Mouse (Mus musculus) brain, embryonic 14.5 days (tissue): Measurements from ENCODE around the gene Plcb1. TPM values are rescaled to one million over a fixed set of nuclear protein-coding genes. Genes with fewer than 3 reads are reported as not detected.

Experiments
- DNase-seq: peaks from one replicate; pipeline ENCODE4 v3.0.0-alpha.2; 2011; ENCODE audit warnings: low read depth
- CTCF ChIP-seq: fragments of 200-500 bp; IDR thresholded peaks from 2 replicates; pipeline ENCODE4 v1.5.1; 2012; ENCODE audit warnings: inconsistent platforms, mild to moderate bottlenecking, moderate library complexity, borderline replicate concordance; ENCODE audit not compliant: insufficient read depth, insufficient read length; ENCODE audit errors: extremely low read depth
- POLR2A ChIP-seq: fragments of 200-500 bp; IDR thresholded peaks from 2 replicates; pipeline ENCODE4 v1.6.1; 2012; ENCODE audit warnings: mild to moderate bottlenecking, inconsistent platforms, borderline replicate concordance; ENCODE audit not compliant: poor library complexity, insufficient read depth, insufficient read length, severe bottlenecking; ENCODE audit errors: extremely low read depth
- polyA plus RNA-seq: library from polyadenylated mRNA; depleted of rRNA; stranded (reverse); fragments of >200 nt; gene quantifications from 2 replicates; pipeline ENCODE4 v1.2.3, GENCODE M21; 2012

Gene Plcb1
- polyA plus RNA-seq, 1 experiment: 15.2 TPM

DNA sequence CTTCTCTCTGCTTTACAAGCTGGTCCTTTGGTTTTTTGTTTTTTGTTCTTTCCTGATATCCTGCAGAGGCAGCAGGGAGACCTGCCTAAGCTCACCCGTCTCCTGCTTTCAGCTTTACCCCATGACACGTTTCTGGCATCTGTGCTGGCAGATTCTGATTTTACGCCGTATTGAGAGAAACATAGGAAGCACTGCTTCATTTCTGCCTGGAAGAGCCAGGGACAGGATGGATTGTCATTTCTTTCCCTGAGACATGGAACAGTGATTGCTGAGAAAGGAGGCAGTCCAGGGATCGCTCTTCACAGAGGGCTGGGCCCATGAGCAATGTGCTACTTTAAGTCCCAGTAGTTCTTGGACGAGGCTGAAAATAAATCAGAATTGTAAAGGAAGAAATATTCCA lies 243.8 kb downstream of the Plcb1 start:
- DNase-seq: peak; percentile 76
- TF ChIP-seq POLR2A: no peak
- TF ChIP-seq CTCF: no peak

GRCm38 (mm10) chr2:135035640-135036260 lies 249.9 kb downstream of the Plcb1 start:
- no peak for TF ChIP-seq POLR2A
- no peak for TF ChIP-seq CTCF
- no peak for DNase-seq

DNA sequence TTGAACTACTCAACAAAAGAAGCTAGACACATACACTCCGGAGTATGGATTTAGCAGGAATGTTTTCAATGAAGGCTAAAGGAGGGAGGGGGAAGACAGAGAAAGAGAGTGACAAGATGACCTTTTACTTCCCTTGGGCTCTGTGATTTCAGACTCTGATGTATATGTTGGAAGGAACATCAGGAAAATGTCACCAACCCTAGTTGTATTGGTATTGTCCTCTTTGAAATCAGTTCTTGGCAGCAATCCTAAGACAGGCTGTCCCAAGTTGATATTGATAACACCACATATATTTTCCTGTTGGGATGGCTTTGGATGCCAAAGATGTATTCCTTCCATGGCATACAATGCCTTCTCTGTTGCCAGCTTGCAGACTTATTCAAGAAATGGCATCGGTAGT lies 262.9 kb downstream of the Plcb1 start:
- peak; percentile 18 for DNase-seq
- no peak for TF ChIP-seq POLR2A
- TF ChIP-seq CTCF: no peak

DNA sequence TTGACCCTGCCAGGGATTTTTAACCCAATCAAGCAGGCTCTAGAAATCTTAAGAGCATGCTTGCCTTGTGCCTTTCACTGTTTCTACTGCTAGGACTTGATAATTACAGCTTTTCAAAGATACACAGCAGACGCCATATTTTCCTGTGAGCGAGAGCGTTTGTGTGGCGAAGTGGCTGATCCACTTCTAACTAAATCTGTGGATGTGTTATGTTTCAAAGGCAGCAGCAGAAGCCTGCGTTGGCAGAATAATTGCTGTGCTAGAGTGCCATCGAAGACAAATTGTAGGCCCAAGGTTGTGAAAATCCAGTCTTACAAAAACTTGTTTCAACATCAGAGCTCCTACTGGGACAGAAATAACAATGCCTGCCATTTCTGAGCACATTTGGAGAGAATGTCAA lies 263.4 kb downstream of the Plcb1 start:
- TF ChIP-seq CTCF: no peak
- no peak for TF ChIP-seq POLR2A
- peak; percentile 73 for DNase-seq

DNA sequence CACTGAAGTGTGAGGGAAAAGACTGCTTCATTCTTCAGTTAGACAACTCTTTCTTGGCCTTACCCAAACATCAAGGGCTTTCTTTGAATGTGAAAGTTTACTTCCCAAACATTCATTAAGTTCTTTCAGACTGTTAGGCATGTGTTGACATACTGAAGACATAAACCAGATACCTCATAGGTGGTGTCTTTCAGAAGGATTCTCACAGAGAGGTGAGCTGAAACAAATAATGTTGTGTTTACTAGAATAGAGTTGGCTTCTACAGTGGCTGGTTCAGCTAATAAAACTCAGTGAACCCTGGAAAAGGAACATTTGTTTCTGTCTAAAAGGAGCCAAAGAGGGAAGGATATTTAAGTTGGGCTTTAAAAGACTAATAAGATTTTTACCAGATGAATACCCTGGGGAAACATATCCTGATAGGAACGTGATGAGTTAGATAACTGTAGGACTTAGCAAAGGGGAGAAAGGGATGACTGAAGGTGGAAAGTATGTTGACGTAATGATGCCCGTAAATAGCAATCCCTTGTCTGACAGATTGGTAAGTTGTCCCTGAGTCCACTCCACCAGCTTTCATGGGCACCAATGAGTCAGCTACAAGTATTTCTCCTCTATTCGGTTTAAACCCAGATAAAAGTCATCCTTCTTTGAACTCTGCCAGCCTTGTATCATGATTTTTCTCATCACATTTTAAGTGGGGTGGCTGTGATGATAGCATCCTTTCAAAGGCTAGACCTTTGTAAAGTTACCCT lies 265.8 kb downstream of the Plcb1 start:
- TF ChIP-seq POLR2A (no peak), CTCF (no peak)
- DNase-seq: no peak

DNA sequence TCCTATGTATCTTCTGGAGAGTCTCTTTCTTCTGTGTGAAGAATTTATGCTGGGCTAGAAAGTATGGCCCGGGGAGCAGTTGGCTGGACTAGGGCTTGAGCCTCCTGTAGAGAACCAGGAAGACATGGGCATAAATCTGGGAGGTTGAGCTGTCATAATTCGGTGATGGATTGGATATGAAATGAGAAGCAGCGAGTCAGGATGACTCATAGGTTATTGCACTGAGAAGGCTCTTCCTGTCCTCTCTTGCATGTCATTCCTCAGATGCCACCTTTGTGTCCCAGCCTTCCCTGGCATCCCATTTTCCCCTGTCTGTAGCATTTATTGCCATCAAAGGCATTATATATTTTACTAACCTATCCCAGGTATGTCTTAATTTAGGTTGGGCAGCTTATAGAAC lies 267.5 kb downstream of the Plcb1 start:
- DNase-seq: no peak
- TF ChIP-seq POLR2A (no peak), CTCF (no peak)

DNA sequence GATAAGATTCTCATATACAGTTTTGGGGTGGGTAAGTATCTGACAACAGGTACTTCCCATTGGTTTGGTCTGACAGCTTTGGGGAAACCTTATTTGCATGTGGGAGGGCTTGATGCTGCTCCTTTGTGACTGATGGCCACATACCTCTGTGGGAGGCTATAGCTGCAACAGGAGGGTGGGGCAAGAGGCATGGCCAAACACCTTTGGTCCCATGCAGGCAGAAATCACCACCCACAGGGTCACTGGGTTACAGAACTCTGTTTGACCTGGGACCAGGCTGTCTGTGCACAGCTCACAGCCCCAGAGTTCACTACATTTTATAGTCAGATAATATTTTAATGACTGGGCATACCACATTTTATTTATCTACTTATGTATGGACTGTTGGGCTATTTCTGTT lies 281.6 kb downstream of the Plcb1 start:
- no peak for DNase-seq
- no peak for TF ChIP-seq POLR2A
- TF ChIP-seq CTCF: no peak

GRCm38 (mm10) chr2:135071349-135071748 lies 285.5 kb downstream of the Plcb1 start:
- TF ChIP-seq POLR2A: no peak
- TF ChIP-seq CTCF: no peak
- peak; percentile 73 for DNase-seq

DNA sequence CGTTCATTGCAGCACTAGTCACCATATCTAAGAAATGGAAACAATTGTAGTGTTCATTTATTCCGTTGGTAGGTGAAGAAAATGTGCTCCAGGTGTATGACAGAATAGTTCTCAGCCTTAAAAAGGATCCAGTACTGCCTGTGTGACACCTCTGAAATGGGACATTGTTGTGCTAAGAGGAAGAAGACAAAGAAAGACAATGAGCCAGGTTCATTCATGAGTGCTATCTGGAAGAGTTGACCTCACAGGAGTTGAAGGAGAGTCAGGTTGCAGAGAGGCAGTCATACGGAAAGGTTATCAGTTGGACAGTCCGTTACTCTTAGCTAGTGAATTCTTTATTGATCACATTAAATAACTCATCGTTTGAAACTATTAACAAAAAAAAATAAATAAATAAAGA lies 286.6 kb downstream of the Plcb1 start:
- TF ChIP-seq POLR2A (no peak), CTCF (no peak)
- DNase-seq: no peak

DNA sequence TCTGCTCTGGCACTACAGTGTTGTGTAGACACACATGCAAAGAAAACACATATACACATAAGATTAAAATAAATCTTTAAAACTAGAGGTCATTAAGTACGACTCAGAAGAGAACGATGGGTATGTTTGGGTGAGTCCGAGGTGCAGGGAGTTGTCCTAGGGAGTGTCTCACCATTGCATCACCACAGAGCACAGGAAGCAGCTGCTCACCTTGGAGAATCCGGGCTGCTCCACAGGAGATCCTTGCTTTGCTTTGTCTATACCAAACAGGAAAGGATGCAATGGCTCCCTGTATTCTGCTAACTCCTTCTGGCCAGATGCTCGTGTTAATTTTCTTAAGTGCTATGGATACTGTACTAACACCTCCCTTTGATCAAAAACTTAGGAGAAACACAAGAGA lies 287.1 kb downstream of the Plcb1 start:
- DNase-seq: no peak
- TF ChIP-seq POLR2A (no peak), CTCF (no peak)

- no peak for DNase-seq
- TF ChIP-seq CTCF (no peak), POLR2A (no peak)
Measured at GRCm38 (mm10) chr2:135075375-135075774, 289.5 kb downstream of the Plcb1 start.
